Mouse (Mus musculus) cerebellum, adult 11 months (tissue): ENCODE results near the gene Ppp1r12b.
A peak's percentile ranks its signal among the peaks of the same experiment; 100 is the strongest.

Source experiments
- DNase-seq: peaks from one replicate; pipeline ENCODE4 v3.0.0; 2022

Gene Ppp1r12b

GRCm38 (mm10) chr1:134757230-134757629 lies 198.5 kb downstream of the Ppp1r12b start:
- DNase-seq = no peak

GRCm38 (mm10) chr1:134756190-134756873 lies 199.4 kb downstream of the Ppp1r12b start:
- no peak for DNase-seq

- DNase-seq = no peak
Measured at GRCm38 (mm10) chr1:134755548-134756189, 200.1 kb downstream of the Ppp1r12b start.

- DNase-seq = no peak
Measured at GRCm38 (mm10) chr1:134754818-134755217, 200.9 kb downstream of the Ppp1r12b start.

- no peak for DNase-seq
Measured at GRCm38 (mm10) chr1:134753751-134754630, 201.8 kb downstream of the Ppp1r12b start.

- DNase-seq = no peak
Measured at GRCm38 (mm10) chr1:134752447-134752846, 203.3 kb downstream of the Ppp1r12b start.

- peak; percentile 76 for DNase-seq
Measured at GRCm38 (mm10) chr1:134749889-134750288, 205.9 kb downstream of the Ppp1r12b start.

- DNase-seq = no peak
Measured at GRCm38 (mm10) chr1:134747236-134748174, 208.2 kb downstream of the Ppp1r12b start.

- no peak for DNase-seq
Measured at GRCm38 (mm10) chr1:134745648-134746047, 210.1 kb downstream of the Ppp1r12b start.

- no peak for DNase-seq
Measured at GRCm38 (mm10) chr1:134741946-134742661, 213.6 kb downstream of the Ppp1r12b start.

- no peak for DNase-seq
Measured at GRCm38 (mm10) chr1:134741433-134741832, 214.3 kb downstream of the Ppp1r12b start.

GRCm38 (mm10) chr1:134737463-134737862 lies 218.3 kb downstream of the Ppp1r12b start:
- DNase-seq = no peak

- no peak for DNase-seq
Measured at GRCm38 (mm10) chr1:134733659-134734058, 222.1 kb downstream of the Ppp1r12b start.

- no peak for DNase-seq
Measured at GRCm38 (mm10) chr1:134727256-134727655, 228.5 kb downstream of the Ppp1r12b start.

- no peak for DNase-seq
Measured at GRCm38 (mm10) chr1:134726480-134726879, 229.3 kb downstream of the Ppp1r12b start.

GRCm38 (mm10) chr1:134725276-134725675 lies 230.5 kb downstream of the Ppp1r12b start:
- peak; percentile 88 for DNase-seq

GRCm38 (mm10) chr1:134722891-134723290 lies 232.9 kb downstream of the Ppp1r12b start:
- peak; percentile 77 for DNase-seq

- no peak for DNase-seq
Measured at GRCm38 (mm10) chr1:134721486-134721885, 234.3 kb downstream of the Ppp1r12b start.

GRCm38 (mm10) chr1:134719718-134720304 lies 235.9 kb downstream of the Ppp1r12b start:
- peak; percentile 35 for DNase-seq

GRCm38 (mm10) chr1:134715092-134715491 lies 240.7 kb downstream of the Ppp1r12b start:
- DNase-seq = peak; percentile 77

GRCm38 (mm10) chr1:134714166-134714565 lies 241.6 kb downstream of the Ppp1r12b start:
- peak; percentile 48 for DNase-seq
